Mouse (Mus musculus): Measurements from ENCODE around the gene Sdhaf4. TPM values are rescaled to one million over a fixed set of nuclear protein-coding genes. Genes with fewer than 3 reads are reported as not detected.
A peak's percentile ranks its signal among the peaks of the same experiment; 100 is the strongest.
"Not testable (repeated sequence)": the region's sequence is repeated elsewhere in the genome, so short reads cannot be mapped to it uniquely, and the experiment has no call there.

Sdhaf4 gene
- polyA plus RNA-seq, 1 experiment: 48.9 TPM

DNA sequence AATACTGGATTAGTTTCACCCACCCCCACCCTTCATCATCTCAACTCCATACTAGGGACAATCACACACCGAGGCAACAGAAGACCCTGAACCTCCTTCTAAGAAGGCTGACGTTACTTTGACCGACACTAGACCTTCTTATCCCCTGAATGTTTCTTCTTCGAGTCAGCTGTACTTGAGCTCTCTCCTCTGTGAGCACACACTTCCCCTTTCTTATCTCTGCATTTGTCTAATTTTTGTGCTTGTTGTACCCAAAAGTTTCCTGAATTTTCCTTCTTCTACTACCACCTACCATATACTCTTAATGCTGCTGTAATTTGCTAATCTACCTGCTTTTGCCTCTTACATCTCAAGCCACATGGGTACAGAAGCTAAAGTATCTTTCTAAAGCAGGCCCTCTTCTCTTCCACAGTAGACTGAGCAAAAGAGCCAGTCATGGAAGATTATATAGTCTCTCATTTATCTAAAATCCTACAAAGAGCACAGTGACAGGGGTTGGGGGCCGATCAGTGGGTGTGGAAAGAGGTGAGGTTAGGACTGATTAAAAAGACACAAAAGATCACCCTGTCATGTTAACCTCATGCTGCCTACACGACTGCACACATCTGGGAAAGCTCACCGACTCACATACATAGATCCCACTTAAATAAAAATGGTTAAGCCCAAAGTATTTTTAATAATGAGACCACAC, 7.2 kb downstream of the Sdhaf4 start:
- DNase-seq (ENCODE audit: low read depth): no peak
- no peak for TF ChIP-seq CTCF (IDR thresholded peaks at IDR 0.05; ENCODE audit: borderline replicate concordance, extremely low read depth, insufficient read depth, insufficient read length)
- no peak for TF ChIP-seq POLR2A (IDR thresholded peaks at IDR 0.05; ENCODE audit: borderline replicate concordance, extremely low read depth, insufficient read depth, insufficient read length, poor library complexity, severe bottlenecking)

- TF ChIP-seq POLR2A (IDR thresholded peaks at IDR 0.05; ENCODE audit: borderline replicate concordance, extremely low read depth, insufficient read depth, insufficient read length, poor library complexity, severe bottlenecking): no peak
- no peak for TF ChIP-seq CTCF (IDR thresholded peaks at IDR 0.05; ENCODE audit: borderline replicate concordance, extremely low read depth, insufficient read depth, insufficient read length)
- no peak for DNase-seq (ENCODE audit: low read depth)
Observed at GRCm38 (mm10) chr1:23997493-23997892, 8.0 kb downstream of the Sdhaf4 start.

- TF ChIP-seq POLR2A (IDR thresholded peaks at IDR 0.05; ENCODE audit: borderline replicate concordance, extremely low read depth, insufficient read depth, insufficient read length, poor library complexity, severe bottlenecking) (no peak), CTCF (IDR thresholded peaks at IDR 0.05; ENCODE audit: borderline replicate concordance, extremely low read depth, insufficient read depth, insufficient read length) (no peak)
- no peak for DNase-seq (ENCODE audit: low read depth)
Observed at GRCm38 (mm10) chr1:23995420-23995819, 10.0 kb downstream of the Sdhaf4 start.

GRCm38 (mm10) chr1:23983118-23983517, 22.3 kb downstream of the Sdhaf4 start:
- TF ChIP-seq POLR2A (IDR thresholded peaks at IDR 0.05; ENCODE audit: borderline replicate concordance, extremely low read depth, insufficient read depth, insufficient read length, poor library complexity, severe bottlenecking) (no peak), CTCF (IDR thresholded peaks at IDR 0.05; ENCODE audit: borderline replicate concordance, extremely low read depth, insufficient read depth, insufficient read length) (no peak)
- no peak for DNase-seq (ENCODE audit: low read depth)

DNA sequence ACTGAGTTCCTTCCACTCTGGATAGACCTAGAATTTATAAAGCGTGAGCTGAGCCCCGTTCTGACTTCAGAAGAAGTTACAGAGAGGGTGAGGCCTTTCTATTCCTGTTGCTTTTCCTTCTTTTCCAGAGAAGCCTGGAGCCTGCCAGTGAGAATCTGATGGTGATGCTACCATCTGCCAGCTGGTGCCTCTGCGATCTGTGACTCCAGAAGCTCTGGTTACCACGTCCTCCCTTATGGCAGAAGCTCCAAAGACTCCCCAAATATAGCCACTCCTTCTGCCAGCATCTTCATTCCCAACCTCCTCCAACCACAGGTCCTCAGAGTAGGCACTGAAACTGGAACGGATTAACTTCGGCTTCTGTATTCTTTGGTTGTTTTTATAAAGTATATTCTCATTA, 27.2 kb downstream of the Sdhaf4 start:
- DNase-seq (ENCODE audit: low read depth): no peak
- TF ChIP-seq CTCF (IDR thresholded peaks at IDR 0.05; ENCODE audit: borderline replicate concordance, extremely low read depth, insufficient read depth, insufficient read length): no peak
- TF ChIP-seq POLR2A (IDR thresholded peaks at IDR 0.05; ENCODE audit: borderline replicate concordance, extremely low read depth, insufficient read depth, insufficient read length, poor library complexity, severe bottlenecking): no peak

DNA sequence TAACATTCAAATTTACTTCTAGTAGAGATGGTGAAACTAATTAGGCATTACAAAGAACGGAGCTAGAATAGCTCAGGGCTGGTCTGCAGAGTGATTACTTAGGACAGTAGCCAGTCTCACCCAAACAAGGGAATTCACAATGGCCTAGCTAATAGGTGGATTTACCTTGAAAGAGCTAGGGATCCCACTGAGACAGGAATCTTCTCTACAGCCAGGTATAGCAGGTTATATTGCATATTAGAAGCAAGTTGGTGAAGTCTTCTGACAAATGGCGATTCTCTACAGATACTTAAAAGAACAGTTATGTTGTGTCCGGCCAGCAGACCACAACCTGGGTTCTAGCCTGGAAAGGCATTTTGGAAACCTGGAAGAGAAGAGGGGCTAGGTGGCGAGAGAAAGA, 34.3 kb downstream of the Sdhaf4 start:
- not testable (repeated sequence) for DNase-seq (ENCODE audit: low read depth)

DNA sequence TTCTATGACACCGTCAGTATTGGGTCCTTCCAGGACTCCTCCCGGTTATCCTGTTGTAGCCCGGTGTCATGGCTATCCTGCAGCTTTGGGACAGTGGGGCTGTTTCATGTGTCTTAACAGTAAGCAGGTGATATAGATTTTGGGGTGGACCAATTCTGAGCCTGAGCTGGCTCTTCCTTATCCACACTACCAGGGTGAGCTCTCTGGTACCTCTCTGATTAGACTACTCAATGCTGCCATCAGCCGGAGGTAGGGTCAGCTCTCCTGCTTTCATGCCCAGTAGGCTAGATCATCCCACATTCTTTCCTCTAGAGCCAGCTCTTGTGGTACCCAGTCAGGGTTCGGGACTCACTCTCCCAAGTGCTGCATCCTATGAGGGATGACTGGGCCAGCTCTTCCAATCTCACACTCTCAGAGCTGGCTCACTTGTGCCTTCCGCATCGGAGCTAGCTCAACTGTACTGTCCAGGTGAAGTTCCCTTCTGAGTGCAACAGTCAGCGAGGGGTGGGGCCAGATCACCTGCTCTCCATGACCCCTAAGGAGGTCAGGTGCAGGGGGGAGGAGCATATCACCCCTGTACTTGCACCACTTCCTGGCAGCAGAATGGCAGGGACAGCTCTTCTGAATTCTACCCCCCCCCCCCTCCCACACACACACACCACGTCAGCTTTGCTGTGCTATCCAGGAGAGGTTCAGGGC, 37.3 kb downstream of the Sdhaf4 start:
- TF ChIP-seq POLR2A (IDR thresholded peaks at IDR 0.05; ENCODE audit: borderline replicate concordance, extremely low read depth, insufficient read depth, insufficient read length, poor library complexity, severe bottlenecking) (no peak), CTCF (IDR thresholded peaks at IDR 0.05; ENCODE audit: borderline replicate concordance, extremely low read depth, insufficient read depth, insufficient read length) (no peak)
- no peak for DNase-seq (ENCODE audit: low read depth)

- no peak for DNase-seq (ENCODE audit: low read depth)
- TF ChIP-seq POLR2A (IDR thresholded peaks at IDR 0.05; ENCODE audit: borderline replicate concordance, extremely low read depth, insufficient read depth, insufficient read length, poor library complexity, severe bottlenecking): no peak
- no peak for TF ChIP-seq CTCF (IDR thresholded peaks at IDR 0.05; ENCODE audit: borderline replicate concordance, extremely low read depth, insufficient read depth, insufficient read length)
Observed at GRCm38 (mm10) chr1:23966226-23966625, 39.2 kb downstream of the Sdhaf4 start.

DNA sequence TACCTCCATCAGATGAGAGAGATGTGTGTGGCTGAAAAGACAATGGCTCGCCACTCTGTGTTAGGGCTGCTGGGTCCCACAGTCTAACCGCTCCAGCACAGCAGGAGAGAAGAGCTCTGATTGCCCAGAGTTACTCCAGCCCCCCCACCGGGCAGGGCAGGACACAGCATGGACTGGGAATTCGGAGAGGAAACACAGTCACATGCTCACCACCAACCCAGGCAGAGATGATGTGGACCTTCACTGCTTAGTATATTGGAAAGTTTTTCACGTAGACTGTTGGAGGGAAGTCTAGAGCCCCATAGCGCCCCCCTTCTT, 46.1 kb downstream of the Sdhaf4 start:
- TF ChIP-seq POLR2A (IDR thresholded peaks at IDR 0.05; ENCODE audit: borderline replicate concordance, extremely low read depth, insufficient read depth, insufficient read length, poor library complexity, severe bottlenecking) (no peak), CTCF (IDR thresholded peaks at IDR 0.05; ENCODE audit: borderline replicate concordance, extremely low read depth, insufficient read depth, insufficient read length) (no peak)
- DNase-seq (ENCODE audit: low read depth): peak; percentile 13

- peak; percentile 9 for DNase-seq (ENCODE audit: low read depth)
- TF ChIP-seq CTCF (IDR thresholded peaks at IDR 0.05; ENCODE audit: borderline replicate concordance, extremely low read depth, insufficient read depth, insufficient read length) (no peak), POLR2A (IDR thresholded peaks at IDR 0.05; ENCODE audit: borderline replicate concordance, extremely low read depth, insufficient read depth, insufficient read length, poor library complexity, severe bottlenecking) (no peak)
Observed at GRCm38 (mm10) chr1:23958668-23959414, 46.6 kb downstream of the Sdhaf4 start.

- DNase-seq (ENCODE audit: low read depth): no peak
Observed at GRCm38 (mm10) chr1:23958101-23958500, 47.4 kb downstream of the Sdhaf4 start.

DNA sequence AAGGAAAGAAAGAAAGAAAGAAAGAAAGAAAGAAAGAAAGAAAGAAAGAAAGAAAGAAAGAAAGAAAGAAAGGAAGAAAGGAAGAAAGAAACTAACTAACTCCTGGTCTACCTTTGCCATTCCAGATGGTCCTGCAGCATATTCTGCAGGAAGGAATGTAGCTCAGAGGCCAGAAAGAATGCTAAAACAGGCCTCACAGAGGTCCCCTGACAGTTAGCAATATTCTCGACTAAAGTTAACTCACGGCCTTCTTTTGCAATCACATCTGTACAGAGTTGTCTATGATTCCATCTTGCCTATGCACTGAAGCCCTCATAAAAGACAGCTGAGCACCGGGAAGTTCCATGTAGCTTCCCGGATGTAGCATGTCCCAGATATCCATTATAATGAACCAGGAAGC, 49.9 kb downstream of the Sdhaf4 start:
- no peak for TF ChIP-seq CTCF (IDR thresholded peaks at IDR 0.05; ENCODE audit: borderline replicate concordance, extremely low read depth, insufficient read depth, insufficient read length)
- TF ChIP-seq POLR2A (IDR thresholded peaks at IDR 0.05; ENCODE audit: borderline replicate concordance, extremely low read depth, insufficient read depth, insufficient read length, poor library complexity, severe bottlenecking): no peak
- DNase-seq (ENCODE audit: low read depth): no peak

More at GRCm38 (mm10) chr1:23958101-23958500, 47.4 kb downstream of the Sdhaf4 start:
- TF ChIP-seq POLR2A (IDR thresholded peaks at IDR 0.05; ENCODE audit: borderline replicate concordance, extremely low read depth, insufficient read depth, insufficient read length, poor library complexity, severe bottlenecking) (no peak), CTCF (IDR thresholded peaks at IDR 0.05; ENCODE audit: borderline replicate concordance, extremely low read depth, insufficient read depth, insufficient read length) (no peak)

Measured in brain, embryonic 14.5 days (tissue).